Mouse (Mus musculus) G1E (cell line): ENCODE measurements around the gene Psmd8.

Experiments
- CTCF ChIP-seq: IDR thresholded peaks from 2 replicates; pipeline ENCODE4 v1.5.1; 2012; ENCODE audit warnings: low read depth, low read length, inconsistent platforms, mixed read lengths
- GATA1 ChIP-seq: IDR thresholded peaks from 2 replicates; pipeline ENCODE4 v1.6.1; 2012; ENCODE audit warnings: borderline replicate concordance, low read length, inconsistent platforms, mixed read lengths
- POLR2AphosphoS5 ChIP-seq: IDR thresholded peaks from 2 replicates; pipeline ENCODE4 v1.6.1; 2012; ENCODE audit warnings: low read depth, low read length, inconsistent platforms; ENCODE audit not compliant: insufficient replicate concordance

- TF ChIP-seq CTCF (peak; percentile 86), POLR2AphosphoS5 (no peak), GATA1 (no peak)
Observed at GRCm38 (mm10) chr7:29126173-29126915, 54.2 kb downstream of the Psmd8 start.
